15 mouse cellular contexts compared by ENCODE assay signal in genomic region chrX:100769281-100769680, GRCm38 (mm10). TPM values are rescaled to one million over a fixed set of nuclear protein-coding genes. Genes with fewer than 3 reads are reported as not detected.
DNase-seq lines count a peak whose midpoint lies in the region; ATAC-seq and TF ChIP-seq lines count a peak whose summit lies in the region.
"Had no signal": no experiment of that assay in that cellular context is flagged by ENCODE, and none has a peak within 500 bp of the region (broad histone marks: within the 10 kb centered on the region; RNA-seq: fewer than 3 reads in every experiment).

No protein-coding gene starts in this region.

- peak overlapping the region; percentile 17; the same call in 1 of the 2 replicates for H3K4me2 ChIP-seq in hindbrain, embryonic 11.5 days (replicated peaks; ENCODE audit: low read depth, low read length)
- H3K4me2 ChIP-seq in forebrain, embryonic 12.5 days, result peak overlapping the region; percentile 34
- H3K4me2 ChIP-seq in hindbrain, postnatal 0 days (ENCODE audit: low read depth, low read length), result peak overlapping the region; percentile 56
- H3K4me2 ChIP-seq: stomach, embryonic 15.5 days had no signal

- TF ChIP-seq CTCF in hindbrain, postnatal 0 days (IDR thresholded peaks at IDR 0.05; ENCODE audit: low read depth), result no peak

- no peak overlapping the region for H3K27ac ChIP-seq in hindbrain, embryonic 11.5 days (ENCODE audit: low read depth, low read length)
- H3K27ac ChIP-seq in hindbrain, embryonic 10.5 days, result no peak overlapping the region
- no peak overlapping the region for H3K27ac ChIP-seq in forebrain, embryonic 12.5 days
- peak overlapping the region; percentile 82 for H3K27ac ChIP-seq in hindbrain, postnatal 0 days
- H3K27ac ChIP-seq: limb, embryonic 10.5 days; liver, embryonic 14.5 days; stomach, embryonic 15.5 days had no signal

- no peak for DNase-seq in hindbrain, embryonic 11.5 days (ENCODE audit: low spot score)
- DNase-seq in hindbrain, embryonic 10.5 days (ENCODE audit: low spot score), result no peak
- DNase-seq in brain, adult 2 months (ENCODE audit: low read depth, low spot score), result peak; percentile 43
- DNase-seq in hindbrain, postnatal 0 days (ENCODE audit: low spot score), result peak; percentile 10
- DNase-seq in urinary bladder, adult 18-20 months (ENCODE audit: low spot score in 2 of 2), result no peak
- no peak for DNase-seq in adrenal gland, postnatal 10 days
- DNase-seq: heart, postnatal 4 days; kidney, adult 8-10 months had no signal

- H3K27me3 ChIP-seq in hindbrain, embryonic 11.5 days (ENCODE audit: control insufficient read depth, insufficient read depth, low read length), result no peaks in the 10 kb centered on the region
- peaks cover 37% of the 10 kb centered on the region for H3K27me3 ChIP-seq in hindbrain, embryonic 10.5 days (ENCODE audit: insufficient read depth, poor library complexity, severe bottlenecking)
- H3K27me3 ChIP-seq in forebrain, embryonic 12.5 days, result peaks cover 9% of the 10 kb centered on the region; the same call in 1 of the 2 replicates
- no peaks in the 10 kb centered on the region for H3K27me3 ChIP-seq in hindbrain, postnatal 0 days (ENCODE audit: insufficient read depth, low read length)

- no peaks in the 10 kb centered on the region for H3K4me1 ChIP-seq in hindbrain, embryonic 11.5 days (replicated peaks; ENCODE audit: control insufficient read depth, insufficient read depth, low read length)
- H3K4me1 ChIP-seq in hindbrain, embryonic 10.5 days (replicated peaks), result peaks cover 6% of the 10 kb centered on the region
- no peaks in the 10 kb centered on the region for H3K4me1 ChIP-seq in forebrain, embryonic 12.5 days
- no peaks in the 10 kb centered on the region for H3K4me1 ChIP-seq in hindbrain, postnatal 0 days (ENCODE audit: insufficient read depth, low read length)
- H3K4me1 ChIP-seq: stomach, embryonic 15.5 days had no signal

- no peaks in the 10 kb centered on the region for H3K36me3 ChIP-seq in hindbrain, embryonic 11.5 days (ENCODE audit: control insufficient read depth, insufficient read depth, low read length)
- no peaks in the 10 kb centered on the region for H3K36me3 ChIP-seq in hindbrain, embryonic 10.5 days
- no peaks in the 10 kb centered on the region for H3K36me3 ChIP-seq in forebrain, embryonic 12.5 days (replicated peaks)
- no peaks in the 10 kb centered on the region for H3K36me3 ChIP-seq in hindbrain, postnatal 0 days (ENCODE audit: insufficient read depth, low read length)
- H3K36me3 ChIP-seq: limb, embryonic 10.5 days; stomach, embryonic 15.5 days had no signal

- H3K4me3 ChIP-seq in hindbrain, embryonic 11.5 days (ENCODE audit: low read depth, low read length), result peak overlapping the region; percentile 13; the same call in 1 of the 2 replicates
- no peak overlapping the region for H3K4me3 ChIP-seq in hindbrain, embryonic 10.5 days
- H3K4me3 ChIP-seq in forebrain, embryonic 12.5 days (replicated peaks), result peak overlapping the region; percentile 59
- H3K4me3 ChIP-seq in hindbrain, postnatal 0 days (ENCODE audit: low read length), result peak overlapping the region; percentile 64
- H3K4me3 ChIP-seq: limb, embryonic 10.5 days; stomach, embryonic 15.5 days had no signal

- no peak for ATAC-seq in hindbrain, embryonic 11.5 days (ENCODE audit: low FRiP score)
- no peak for ATAC-seq in forebrain, embryonic 12.5 days (ENCODE audit: low FRiP score)
- no peak for ATAC-seq in hindbrain, postnatal 0 days
- no peak for ATAC-seq in granulocyte monocyte progenitor cell, adult 5-6 weeks (replicated peaks; ENCODE audit: poor library complexity, severe bottlenecking)
- ATAC-seq: activated CD4-positive, CD25-positive, alpha-beta regulatory T cell, adult 4 months had no signal

- H3K9me3 ChIP-seq in hindbrain, embryonic 11.5 days (ENCODE audit: control insufficient read depth, low read length), result no peaks in the 10 kb centered on the region
- H3K9me3 ChIP-seq in hindbrain, embryonic 10.5 days, result no peaks in the 10 kb centered on the region
- no peaks in the 10 kb centered on the region for H3K9me3 ChIP-seq in forebrain, embryonic 12.5 days
- no peaks in the 10 kb centered on the region for H3K9me3 ChIP-seq in hindbrain, postnatal 0 days (ENCODE audit: low read length)
- H3K9me3 ChIP-seq: limb, embryonic 10.5 days; stomach, embryonic 15.5 days had no signal

- 87% methylated on average over 5 of the region's 5 CpGs for WGBS in hindbrain, embryonic 11.5 days
- WGBS in hindbrain, embryonic 10.5 days, result 86% methylated on average over 5 of the region's 5 CpGs
- WGBS in forebrain, embryonic 12.5 days, result 84% methylated on average over 5 of the region's 5 CpGs
- 68% methylated on average over 5 of the region's 5 CpGs for WGBS in hindbrain, postnatal 0 days

- H3K9ac ChIP-seq in hindbrain, embryonic 11.5 days (ENCODE audit: low read depth, low read length), result no peak overlapping the region
- H3K9ac ChIP-seq in forebrain, embryonic 12.5 days, result 0 out of 2 replicates have a peak overlapping the region, but pooled peaks have one; percentile 17
- peak overlapping the region; percentile 71 for H3K9ac ChIP-seq in hindbrain, postnatal 0 days (replicated peaks; ENCODE audit: low read length)
- H3K9ac ChIP-seq: liver, embryonic 14.5 days; stomach, embryonic 15.5 days had no signal

RNA-seq across cellular contexts. Expression of gene Dlg3, which starts 1.8 kb away (rescaled TPM):
- polyA plus RNA-seq in hindbrain, embryonic 11.5 days (2014; fragmentation: Nextera tagmentation; extraction: Ambion mirVana), result 8.1 and 13.8 TPM in 2 replicates
- polyA plus RNA-seq in hindbrain, embryonic 10.5 days (2016; fragmentation: Nextera tagmentation; extraction: Ambion mirVana), result 12.2 and 15.1 TPM in 2 replicates
- 19.0 and 24.5 TPM in 2 replicates for polyA plus RNA-seq in forebrain, embryonic 12.5 days (2016; fragmentation: Nextera tagmentation; extraction: Ambion mirVana)
- total RNA-seq in hindbrain, postnatal 0 days (2014; rRNA removed), result 35.5 and 39.9 TPM in 2 replicates
- polyA plus RNA-seq in hindbrain, postnatal 0 days (2015; fragmentation: Nextera tagmentation; extraction: Ambion mirVana), result 2.9 and 3.7 TPM in 2 replicates
- total RNA-seq in granulocyte monocyte progenitor cell, adult 5-6 weeks (2014; fragmentation: Nextera tagmentation), result 3.3 and 6.3 TPM in 2 replicates
- 2.7 and 4.1 TPM in 2 replicates for total RNA-seq in granulocyte monocyte progenitor cell, adult 5-6 weeks (2017)
- total RNA-seq in adrenal gland, postnatal 10 days (2021), result 10 to 100 TPM; 20.2 to 29.0 TPM

RNA-seq across cellular contexts. Expression of gene Gdpd2, which starts 39.6 kb away (rescaled TPM):
- polyA plus RNA-seq in hindbrain, embryonic 11.5 days (2014; fragmentation: Nextera tagmentation; extraction: Ambion mirVana), result 12.8 and 15.6 TPM in 2 replicates
- 8.6 and 9.9 TPM in 2 replicates for polyA plus RNA-seq in hindbrain, embryonic 10.5 days (2016; fragmentation: Nextera tagmentation; extraction: Ambion mirVana)
- polyA plus RNA-seq in forebrain, embryonic 12.5 days (2016; fragmentation: Nextera tagmentation; extraction: Ambion mirVana), result 8.8 and 9.5 TPM in 2 replicates
- 31.8 and 46.5 TPM in 2 replicates for total RNA-seq in hindbrain, postnatal 0 days (2014; rRNA removed)
- 35.2 and 38.2 TPM in 2 replicates for polyA plus RNA-seq in hindbrain, postnatal 0 days (2015; fragmentation: Nextera tagmentation; extraction: Ambion mirVana)
- not detected in 2 replicates for total RNA-seq in granulocyte monocyte progenitor cell, adult 5-6 weeks (2014; fragmentation: Nextera tagmentation)
- total RNA-seq in granulocyte monocyte progenitor cell, adult 5-6 weeks (2017), result not detected in 2 replicates
- 1 to 10 TPM in 1 of 2 experiments, under 1 TPM in 1; 0.69 to 1.2 TPM for total RNA-seq in adrenal gland, postnatal 10 days (2021)
- total RNA-seq: heart, adult 8-10 months had no signal
- polyA plus RNA-seq: activated CD4-positive, CD25-positive, alpha-beta regulatory T cell, adult 4 months had no signal

Comparison
In these comparisons a context has a peak if more than half of its experiments do, and no peak if none do; other contexts are left out.
1. DNase-seq: peak in brain, adult 2 months (single experiment) and hindbrain, postnatal 0 days (single experiment); none in hindbrain, embryonic 11.5 days (single experiment), hindbrain, embryonic 10.5 days (single experiment), urinary bladder, adult 18-20 months (0 of 2) and adrenal gland, postnatal 10 days (single experiment).
2. Peak in every context shown above with its lines, with median percentiles within 50 percentile points of each other: H3K4me2 ChIP-seq.